Mouse (Mus musculus): Measurements from ENCODE around the gene Nf2.

DNA sequence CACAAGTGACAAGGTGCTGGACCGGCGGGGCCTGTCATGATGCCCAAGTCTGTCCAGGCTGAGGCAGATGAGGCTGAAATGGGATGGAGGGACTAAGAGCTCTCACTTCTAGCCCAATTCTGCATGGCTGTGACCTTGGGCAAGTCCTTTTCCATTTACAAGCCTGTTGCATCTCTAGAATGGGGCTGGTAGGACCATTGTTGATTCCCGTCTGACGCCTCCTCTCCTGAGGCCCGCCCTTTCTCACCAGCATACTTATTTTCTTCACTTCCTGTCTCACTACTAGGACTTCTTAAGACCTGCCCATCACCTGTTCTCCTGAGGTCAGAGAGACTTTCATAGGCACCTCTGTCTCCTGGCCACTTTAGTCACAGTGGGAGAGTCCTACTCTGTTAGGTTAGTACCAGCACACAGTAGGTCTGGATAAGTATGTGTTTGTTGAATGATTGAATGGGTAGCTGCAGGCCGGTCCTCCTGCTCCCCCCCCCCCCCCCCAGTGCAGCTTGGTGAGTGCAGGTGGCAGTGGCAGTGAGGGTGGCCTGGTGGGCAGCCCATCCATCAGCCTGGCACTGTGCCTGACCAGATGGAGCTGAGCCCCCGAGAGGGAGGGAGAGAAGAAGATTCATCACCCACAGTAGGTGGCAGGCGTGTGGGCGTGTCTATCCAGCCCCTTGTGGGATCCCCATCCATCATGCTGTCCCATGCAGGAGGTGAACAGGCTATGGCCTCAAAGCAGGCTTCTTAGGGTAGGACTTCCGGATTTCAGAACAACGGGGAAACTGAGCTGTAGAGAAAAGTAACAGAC is 92.2 kb downstream of the Nf2 start:
- no peak for TF ChIP-seq CTCF (IDR thresholded peaks at IDR 0.05; ENCODE audit: low read depth, low read length)
- TF ChIP-seq EP300 (IDR thresholded peaks at IDR 0.05; ENCODE audit: insufficient read depth, low read depth, low read length), result no peak
- TF ChIP-seq POLR2A (IDR thresholded peaks at IDR 0.05; ENCODE audit: insufficient read depth, low read length), result no peak
